Mouse (Mus musculus): Measurements from ENCODE around the gene Nkain1.

- TF ChIP-seq CTCF (IDR thresholded peaks at IDR 0.05), result no peak; the same call in 1 of the 2 replicates
- TF ChIP-seq POLR2A (IDR thresholded peaks at IDR 0.05; ENCODE audit: insufficient read depth, low read depth, low read length), result no peak
These were observed 40.0 kb downstream of the Nkain1 start for GRCm38 (mm10) chr4:130533975-130534374.

Measured in heart, adult 2 months (tissue).